Mouse (Mus musculus): ENCODE measurements at regions not wholly inside any gene's neighbourhood (a gene's known extent, or its start where the extent isn't known, plus 50 kb on each side); places are given as distances from the start of the nearest gene placed in this dataset.

GRCm38 (mm10) chr5:138915068-138915467, 82.1 kb downstream of the Pdgfa start:
- no peaks in the 10 kb centered on the region; the same call in 1 of the 2 replicates for H3K36me3 ChIP-seq (ENCODE audit: control insufficient read depth, insufficient read depth, low read length, poor library complexity, severe bottlenecking)
- H3K9ac ChIP-seq (ENCODE audit: insufficient read depth, low read depth, low read length, poor library complexity, severe bottlenecking): no peak overlapping the region

DNA sequence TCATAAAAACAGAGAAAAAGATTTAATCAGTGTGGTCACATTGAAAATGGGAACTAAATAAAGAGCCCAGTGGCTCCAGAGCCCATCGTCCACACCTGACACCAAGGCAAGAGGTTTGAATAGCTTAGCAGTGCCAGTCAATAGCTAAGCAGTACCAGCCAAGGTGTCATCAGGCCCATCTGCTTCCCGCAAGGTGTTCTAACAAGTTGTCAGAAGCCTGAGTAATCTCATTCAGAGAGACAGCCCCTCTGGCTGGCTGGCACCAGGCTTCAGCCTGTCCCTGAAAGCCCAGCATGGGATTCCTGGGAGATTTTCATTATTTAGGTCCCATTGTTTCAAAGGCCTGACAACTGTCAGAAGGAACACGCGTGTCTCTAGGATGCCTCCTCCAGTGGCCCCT, 81.7 kb downstream of the Pdgfa start:
- Histone ChIP-seq H3K27ac (ENCODE audit: insufficient read depth, low read depth, low read length, poor library complexity, severe bottlenecking) (no peak overlapping the region), H3K36me3 (ENCODE audit: control insufficient read depth, insufficient read depth, low read length, poor library complexity, severe bottlenecking) (no peaks in the 10 kb centered on the region; the same call in 1 of the 2 replicates), H3K4me3 (ENCODE audit: insufficient read depth in 1 of 2, low read depth in 1 of 2, low read length in 2 of 2, poor library complexity in 1 of 2, severe bottlenecking in 1 of 2) (no peak overlapping the region), H3K9me3 (ENCODE audit: control insufficient read depth, insufficient read depth, low read depth, low read length) (no peaks in the 10 kb centered on the region), H3K4me1 (ENCODE audit: control insufficient read depth in 2 of 2, insufficient read depth in 2 of 2, low read length in 2 of 2, poor library complexity in 1 of 2) (peaks cover 0 to 15% of the 10 kb centered on the region in 2 experiments; a peak in 2 of 4 replicates), H3K9ac (ENCODE audit: insufficient read depth, low read depth, low read length, poor library complexity, severe bottlenecking) (no peak overlapping the region)
- in situ Hi-C loops (cut with MboI; ENCODE audit: low sequenced_read_pairs in 2 of 2, unreplicated experiment in 2 of 2): no loop called here
- TF ChIP-seq ZC3H11A (IDR thresholded peaks at IDR 0.05; ENCODE audit: borderline replicate concordance, low read depth, low read length) (no peak), ZNF384 (IDR thresholded peaks at IDR 0.05; ENCODE audit: low read depth, low read length) (no peak), MAFK (IDR thresholded peaks at IDR 0.05; ENCODE audit: insufficient read depth, low read depth, low read length) (no peak), HCFC1 (IDR thresholded peaks at IDR 0.05; ENCODE audit: borderline replicate concordance, insufficient read depth, low read length) (no peak), CHD2 (IDR thresholded peaks at IDR 0.05; ENCODE audit: low read depth, low read length) (no peak)
- no peak for DNase-seq (ENCODE audit: low read depth, low spot score)

More at GRCm38 (mm10) chr5:138915068-138915467, 82.1 kb downstream of the Pdgfa start:
- DNase-seq (ENCODE audit: low read depth, low spot score): no peak
- in situ Hi-C loops (cut with MboI; ENCODE audit: low sequenced_read_pairs in 2 of 2, unreplicated experiment in 2 of 2): no loop called here
- Histone ChIP-seq H3K4me3 (ENCODE audit: insufficient read depth in 1 of 2, low read depth in 1 of 2, low read length in 2 of 2, poor library complexity in 1 of 2, severe bottlenecking in 1 of 2) (no peak overlapping the region), H3K27ac (ENCODE audit: insufficient read depth, low read depth, low read length, poor library complexity, severe bottlenecking) (no peak overlapping the region), H3K9me3 (ENCODE audit: control insufficient read depth, insufficient read depth, low read depth, low read length) (no peaks in the 10 kb centered on the region), H3K4me1 (ENCODE audit: control insufficient read depth in 2 of 2, insufficient read depth in 2 of 2, low read length in 2 of 2, poor library complexity in 1 of 2) (peaks cover 0 to 15% of the 10 kb centered on the region in 2 experiments; a peak in 2 of 4 replicates)
- no peak for TF ChIP-seq ZNF384 (IDR thresholded peaks at IDR 0.05; ENCODE audit: low read depth, low read length)
- TF ChIP-seq HCFC1 (IDR thresholded peaks at IDR 0.05; ENCODE audit: borderline replicate concordance, insufficient read depth, low read length): no peak
- TF ChIP-seq MAFK (IDR thresholded peaks at IDR 0.05; ENCODE audit: insufficient read depth, low read depth, low read length): no peak
- no peak for TF ChIP-seq CHD2 (IDR thresholded peaks at IDR 0.05; ENCODE audit: low read depth, low read length)
- TF ChIP-seq ZC3H11A (IDR thresholded peaks at IDR 0.05; ENCODE audit: borderline replicate concordance, low read depth, low read length): no peak

- Histone ChIP-seq H3K27ac (ENCODE audit: insufficient read depth, low read depth, low read length, poor library complexity, severe bottlenecking) (no peak overlapping the region), H3K4me1 (ENCODE audit: control insufficient read depth in 2 of 2, insufficient read depth in 2 of 2, low read length in 2 of 2, poor library complexity in 1 of 2) (no peaks in the 10 kb centered on the region), H3K36me3 (ENCODE audit: control insufficient read depth, insufficient read depth, low read length, poor library complexity, severe bottlenecking) (no peaks in the 10 kb centered on the region), H3K9ac (ENCODE audit: insufficient read depth, low read depth, low read length, poor library complexity, severe bottlenecking) (no peak overlapping the region), H3K4me3 (ENCODE audit: insufficient read depth in 1 of 2, low read depth in 1 of 2, low read length in 2 of 2, poor library complexity in 1 of 2, severe bottlenecking in 1 of 2) (no peak overlapping the region), H3K9me3 (ENCODE audit: control insufficient read depth, insufficient read depth, low read depth, low read length) (no peaks in the 10 kb centered on the region)
- DNase-seq (ENCODE audit: low read depth, low spot score): no peak
- no peak for TF ChIP-seq HCFC1 (IDR thresholded peaks at IDR 0.05; ENCODE audit: borderline replicate concordance, insufficient read depth, low read length)
- TF ChIP-seq ZC3H11A (IDR thresholded peaks at IDR 0.05; ENCODE audit: borderline replicate concordance, low read depth, low read length): no peak
- TF ChIP-seq CHD2 (IDR thresholded peaks at IDR 0.05; ENCODE audit: low read depth, low read length): no peak
- no peak for TF ChIP-seq ZNF384 (IDR thresholded peaks at IDR 0.05; ENCODE audit: low read depth, low read length)
- no peak for TF ChIP-seq MAFK (IDR thresholded peaks at IDR 0.05; ENCODE audit: insufficient read depth, low read depth, low read length)
- in situ Hi-C loops (cut with MboI; ENCODE audit: low sequenced_read_pairs in 2 of 2, unreplicated experiment in 2 of 2): no loop called here
Observed at GRCm38 (mm10) chr5:138920156-138920845, 76.9 kb downstream of the Pdgfa start.

GRCm38 (mm10) chr5:138922116-138922515, 75.1 kb downstream of the Pdgfa start:
- Histone ChIP-seq H3K9ac (ENCODE audit: insufficient read depth, low read depth, low read length, poor library complexity, severe bottlenecking) (no peak overlapping the region), H3K36me3 (ENCODE audit: control insufficient read depth, insufficient read depth, low read length, poor library complexity, severe bottlenecking) (no peaks in the 10 kb centered on the region), H3K27ac (ENCODE audit: insufficient read depth, low read depth, low read length, poor library complexity, severe bottlenecking) (no peak overlapping the region), H3K4me1 (ENCODE audit: control insufficient read depth in 2 of 2, insufficient read depth in 2 of 2, low read length in 2 of 2, poor library complexity in 1 of 2) (no peaks in the 10 kb centered on the region), H3K9me3 (ENCODE audit: control insufficient read depth, insufficient read depth, low read depth, low read length) (no peaks in the 10 kb centered on the region), H3K4me3 (ENCODE audit: insufficient read depth in 1 of 2, low read depth in 1 of 2, low read length in 2 of 2, poor library complexity in 1 of 2, severe bottlenecking in 1 of 2) (no peak overlapping the region)
- TF ChIP-seq ZNF384 (IDR thresholded peaks at IDR 0.05; ENCODE audit: low read depth, low read length) (no peak), MAFK (IDR thresholded peaks at IDR 0.05; ENCODE audit: insufficient read depth, low read depth, low read length) (no peak), CHD2 (IDR thresholded peaks at IDR 0.05; ENCODE audit: low read depth, low read length) (no peak), ZC3H11A (IDR thresholded peaks at IDR 0.05; ENCODE audit: borderline replicate concordance, low read depth, low read length) (no peak), HCFC1 (IDR thresholded peaks at IDR 0.05; ENCODE audit: borderline replicate concordance, insufficient read depth, low read length) (no peak)
- no peak for DNase-seq (ENCODE audit: low read depth, low spot score)
- in situ Hi-C loops (cut with MboI; ENCODE audit: low sequenced_read_pairs in 2 of 2, unreplicated experiment in 2 of 2): no loop called here
